Mouse (Mus musculus): ENCODE data around the gene Xkr8.

The Xkr8 gene

GRCm38 (mm10) chr4:132735894-132736293 lies 3.5 kb upstream of the Xkr8 start:
- no peak for DNase-seq

- DNase-seq: no peak
These were observed 3.0 kb upstream of the Xkr8 start for GRCm38 (mm10) chr4:132735389-132735788.

DNA sequence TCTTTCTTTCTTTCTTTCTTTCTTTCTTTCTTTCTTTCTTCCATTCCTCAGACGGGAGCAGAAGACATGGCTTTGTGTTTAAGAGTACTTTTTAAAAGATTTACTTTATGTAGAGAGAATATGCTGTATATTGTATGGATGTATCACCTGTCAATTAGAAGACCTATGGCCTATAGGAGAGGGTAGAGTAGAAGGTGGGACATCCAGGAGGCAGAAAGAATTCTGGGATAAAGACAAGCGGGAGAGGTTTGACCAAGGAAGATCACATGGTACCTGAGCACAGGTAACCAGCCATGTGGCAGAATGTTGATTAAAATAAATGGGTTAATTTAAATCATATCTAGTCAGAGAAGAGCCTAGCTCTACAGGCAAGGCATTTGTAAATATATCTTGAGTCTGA lies 2.4 kb upstream of the Xkr8 start:
- DNase-seq: no peak

DNA sequence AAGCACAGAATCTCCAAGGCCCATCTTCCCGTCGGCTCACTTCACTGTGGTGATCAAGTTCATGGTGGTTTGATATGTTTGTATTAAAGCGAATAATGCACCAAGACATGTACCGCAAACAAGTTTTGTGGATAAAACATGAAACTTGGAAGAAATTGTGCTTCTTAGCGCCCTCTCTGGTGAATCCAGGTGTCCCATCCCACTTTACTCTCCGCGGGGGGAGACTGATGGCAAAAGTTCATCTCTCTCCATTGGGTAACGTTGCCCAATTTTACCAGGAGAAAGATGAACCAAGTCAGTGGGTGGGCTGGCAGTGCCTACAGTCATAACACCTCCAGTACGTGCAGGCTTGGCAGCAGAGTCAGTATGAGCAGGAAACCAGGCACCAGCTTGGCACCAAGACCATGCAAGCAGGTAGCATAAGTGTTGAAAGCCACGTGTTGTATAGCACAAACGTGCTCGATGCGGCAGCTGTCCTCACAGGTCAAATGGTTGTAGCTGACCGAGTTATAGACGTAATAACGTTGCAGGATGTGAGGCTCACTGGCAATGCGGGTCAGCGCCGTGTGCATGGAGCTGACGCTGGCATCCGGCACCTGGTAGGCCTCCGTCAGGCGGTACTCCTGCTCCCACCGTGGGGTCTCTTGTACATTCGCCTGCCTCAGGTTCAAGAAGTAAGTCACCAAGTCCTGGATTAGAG lies 875 bp upstream of the Xkr8 start:
- peak; percentile 90 for DNase-seq

DNA sequence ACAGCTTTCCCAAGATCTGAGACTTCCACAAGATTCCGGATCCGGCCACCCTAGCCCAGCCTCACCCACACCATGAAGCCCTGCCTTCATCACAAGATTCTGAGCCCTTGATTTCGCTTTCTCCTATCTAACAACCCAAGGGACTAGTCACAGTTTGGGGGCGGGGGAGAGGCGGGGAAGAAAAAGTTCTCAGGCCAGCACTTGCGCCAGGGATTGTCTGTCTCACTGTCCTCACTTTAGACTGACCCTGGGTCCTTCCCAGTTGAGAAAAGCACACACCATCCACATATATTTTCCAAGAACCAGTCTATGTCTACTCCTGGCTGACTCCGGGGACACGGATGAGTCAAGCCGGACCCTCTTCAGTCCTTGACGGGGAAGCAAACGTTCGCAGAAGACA lies 730 bp downstream of the Xkr8 start:
- peak; percentile 91 for DNase-seq

GRCm38 (mm10) chr4:132728233-132728632 lies 4.1 kb downstream of the Xkr8 start:
- DNase-seq: peak; percentile 83

DNA sequence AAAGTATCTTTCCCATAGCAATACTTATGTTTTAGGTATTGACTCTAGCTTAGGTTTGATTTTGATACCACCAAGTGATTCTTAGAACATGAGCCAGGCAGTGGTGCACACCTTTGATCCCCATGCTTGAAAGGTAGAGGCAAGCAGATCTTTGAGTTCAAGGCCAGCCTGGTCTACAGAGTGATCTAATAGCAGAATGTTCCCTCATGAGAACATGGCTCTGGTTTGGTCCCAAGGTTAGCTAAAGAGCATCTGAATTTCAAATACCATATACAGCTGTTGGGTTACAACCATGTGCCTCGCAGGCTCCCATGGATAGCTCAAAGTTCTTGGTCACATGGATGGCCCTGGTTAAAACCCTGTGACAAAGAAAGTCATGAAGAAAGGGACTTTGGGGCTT lies 14.1 kb downstream of the Xkr8 start:
- DNase-seq: peak; percentile 68

- DNase-seq: peak; percentile 63
These were observed 19.2 kb downstream of the Xkr8 start for GRCm38 (mm10) chr4:132713181-132713580.

DNA sequence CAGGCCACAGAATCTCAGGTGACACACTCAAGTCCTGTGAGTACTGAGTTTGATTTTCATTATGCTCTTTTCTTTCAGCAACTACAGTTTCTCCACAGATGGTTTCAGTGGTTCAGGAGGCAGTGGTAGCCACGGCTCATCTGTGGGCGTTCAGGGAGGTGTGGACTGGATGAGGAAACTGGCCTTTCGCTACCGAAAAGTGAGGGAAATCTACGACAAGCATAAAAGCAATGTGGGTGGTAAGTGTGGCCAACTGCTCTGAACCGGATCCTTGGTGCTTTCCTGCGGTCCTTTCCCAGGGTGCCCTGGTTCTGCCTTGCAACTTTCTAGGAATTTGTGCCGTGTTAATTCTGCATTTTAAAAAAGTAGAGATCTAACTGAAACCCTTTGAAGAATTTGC lies 25.5 kb downstream of the Xkr8 start:
- DNase-seq: peak; percentile 83

GRCm38 (mm10) chr4:132702076-132702475 lies 30.3 kb downstream of the Xkr8 start:
- peak; percentile 70 for DNase-seq

- DNase-seq: peak; percentile 65
These were observed 39.0 kb downstream of the Xkr8 start for GRCm38 (mm10) chr4:132693366-132693765.

- no peak for DNase-seq
These were observed 42.7 kb downstream of the Xkr8 start for GRCm38 (mm10) chr4:132689634-132690033.

DNA sequence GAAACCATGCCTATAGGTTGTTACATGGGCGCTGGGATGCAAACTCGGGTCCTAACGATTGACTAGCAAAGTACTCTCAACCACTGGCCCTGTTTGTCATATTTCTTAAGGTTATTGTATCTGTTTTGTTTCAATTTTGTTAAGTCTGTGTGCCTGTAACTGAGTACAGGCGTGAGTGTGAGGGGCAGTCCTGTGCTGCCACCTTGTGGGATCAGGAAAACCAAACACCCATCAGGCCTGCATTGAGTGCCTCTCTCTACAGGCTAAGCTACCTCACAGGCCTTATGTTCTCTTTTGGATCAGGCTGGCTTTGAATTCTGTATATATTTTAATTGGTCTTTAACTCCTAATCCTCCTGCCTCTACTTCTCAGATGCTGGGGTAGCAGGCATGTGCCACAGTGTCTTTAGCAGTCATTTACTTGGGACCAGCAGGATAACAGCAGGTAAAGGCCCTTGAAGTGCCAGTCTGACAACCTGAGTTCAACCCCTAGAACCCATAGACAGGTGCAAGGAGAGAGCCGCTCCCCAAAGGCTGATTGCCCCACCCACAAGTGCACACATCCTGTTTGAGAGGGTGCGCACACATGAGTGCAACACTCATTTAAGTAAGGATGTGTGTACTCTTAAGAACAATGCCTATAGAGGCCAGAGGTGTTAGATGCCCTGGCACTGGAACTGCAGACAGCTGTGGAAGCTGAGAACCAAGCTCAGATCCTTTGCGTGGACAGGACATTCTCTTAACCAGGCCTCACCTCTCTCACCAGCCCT lies 55.4 kb downstream of the Xkr8 start:
- DNase-seq: no peak

Measured in heart, adult 11 months (tissue).